Mouse (Mus musculus): ENCODE data around the gene Haus6.
"Not testable (repeated sequence)": the region's sequence is repeated elsewhere in the genome, so short reads cannot be mapped to it uniquely, and the experiment has no call there.

The Haus6 gene

GRCm38 (mm10) chr4:86611524-86612288, at the start of gene Haus6:
Gene Haus6 (minus strand): TSS chr4:86612055.
- in situ Hi-C loops (cut with MboI) = no loop called here

- in situ Hi-C loops (cut with MboI) = no loop called here
Measured at GRCm38 (mm10) chr4:86657176-86657575, 45.3 kb upstream of the Haus6 start.

GRCm38 (mm10) chr4:86656410-86656809, 44.6 kb upstream of the Haus6 start:
- in situ Hi-C loops (cut with MboI) = not testable (repeated sequence)

GRCm38 (mm10) chr4:86651686-86652384, 40.0 kb upstream of the Haus6 start:
- in situ Hi-C loops (cut with MboI) = no loop called here

- in situ Hi-C loops (cut with MboI) = not testable (repeated sequence)
Measured at GRCm38 (mm10) chr4:86648394-86648793, 36.5 kb upstream of the Haus6 start.

GRCm38 (mm10) chr4:86637561-86637960, 25.7 kb upstream of the Haus6 start:
- in situ Hi-C loops (cut with MboI) = not testable (repeated sequence)

- in situ Hi-C loops (cut with MboI) = not testable (repeated sequence)
Measured at GRCm38 (mm10) chr4:86634873-86635272, 23.0 kb upstream of the Haus6 start.

- in situ Hi-C loops (cut with MboI) = not testable (repeated sequence)
Measured at GRCm38 (mm10) chr4:86634312-86634711, 22.5 kb upstream of the Haus6 start.

GRCm38 (mm10) chr4:86632556-86632955, 20.7 kb upstream of the Haus6 start:
- in situ Hi-C loops (cut with MboI) = not testable (repeated sequence)

GRCm38 (mm10) chr4:86631831-86632230, 20.0 kb upstream of the Haus6 start:
- in situ Hi-C loops (cut with MboI) = no loop called here

- in situ Hi-C loops (cut with MboI) = not testable (repeated sequence)
Measured at GRCm38 (mm10) chr4:86626496-86626895, 14.6 kb upstream of the Haus6 start.

- in situ Hi-C loops (cut with MboI) = no loop called here
Measured at GRCm38 (mm10) chr4:86625463-86625862, 13.6 kb upstream of the Haus6 start.

- in situ Hi-C loops (cut with MboI) = not testable (repeated sequence)
Measured at GRCm38 (mm10) chr4:86622532-86622931, 10.7 kb upstream of the Haus6 start.

GRCm38 (mm10) chr4:86622116-86622515, 10.3 kb upstream of the Haus6 start:
- in situ Hi-C loops (cut with MboI) = no loop called here

- in situ Hi-C loops (cut with MboI) = no loop called here
Measured at GRCm38 (mm10) chr4:86620506-86620905, 8.7 kb upstream of the Haus6 start.

GRCm38 (mm10) chr4:86612289-86612620, 400 bp upstream of the Haus6 start:
- in situ Hi-C loops (cut with MboI) = no loop called here

GRCm38 (mm10) chr4:86591304-86591703, 20.6 kb downstream of the Haus6 start:
- in situ Hi-C loops (cut with MboI) = no loop called here

GRCm38 (mm10) chr4:86588236-86588635, 23.6 kb downstream of the Haus6 start:
- in situ Hi-C loops (cut with MboI) = no loop called here

GRCm38 (mm10) chr4:86580591-86580990, 31.3 kb downstream of the Haus6 start:
- in situ Hi-C loops (cut with MboI) = no loop called here

- in situ Hi-C loops (cut with MboI) = no loop called here
Measured at GRCm38 (mm10) chr4:86580056-86580455, 31.8 kb downstream of the Haus6 start.

GRCm38 (mm10) chr4:86576630-86577225, 35.1 kb downstream of the Haus6 start:
- in situ Hi-C loops (cut with MboI) = no loop called here

GRCm38 (mm10) chr4:86576120-86576541, 35.7 kb downstream of the Haus6 start:
- in situ Hi-C loops (cut with MboI) = no loop called here
